Mouse (Mus musculus) leukemia stem cell, adult 10-12 weeks (primary cell): ENCODE results near the gene Ncl. TPM values are rescaled to one million over a fixed set of nuclear protein-coding genes. Genes with fewer than 3 reads are reported as not detected.

Source experiments
- polyA plus RNA-seq: library from polyadenylated mRNA; stranded (reverse); fragments of >175 nt; gene quantifications from 2 replicates; pipeline ENCODE4 v1.2.3, GENCODE M21; 2012; ENCODE audit warnings: low replicate concordance

Gene Ncl
- polyA plus RNA-seq, result 490 and 493 TPM in 2 replicates

DNA sequence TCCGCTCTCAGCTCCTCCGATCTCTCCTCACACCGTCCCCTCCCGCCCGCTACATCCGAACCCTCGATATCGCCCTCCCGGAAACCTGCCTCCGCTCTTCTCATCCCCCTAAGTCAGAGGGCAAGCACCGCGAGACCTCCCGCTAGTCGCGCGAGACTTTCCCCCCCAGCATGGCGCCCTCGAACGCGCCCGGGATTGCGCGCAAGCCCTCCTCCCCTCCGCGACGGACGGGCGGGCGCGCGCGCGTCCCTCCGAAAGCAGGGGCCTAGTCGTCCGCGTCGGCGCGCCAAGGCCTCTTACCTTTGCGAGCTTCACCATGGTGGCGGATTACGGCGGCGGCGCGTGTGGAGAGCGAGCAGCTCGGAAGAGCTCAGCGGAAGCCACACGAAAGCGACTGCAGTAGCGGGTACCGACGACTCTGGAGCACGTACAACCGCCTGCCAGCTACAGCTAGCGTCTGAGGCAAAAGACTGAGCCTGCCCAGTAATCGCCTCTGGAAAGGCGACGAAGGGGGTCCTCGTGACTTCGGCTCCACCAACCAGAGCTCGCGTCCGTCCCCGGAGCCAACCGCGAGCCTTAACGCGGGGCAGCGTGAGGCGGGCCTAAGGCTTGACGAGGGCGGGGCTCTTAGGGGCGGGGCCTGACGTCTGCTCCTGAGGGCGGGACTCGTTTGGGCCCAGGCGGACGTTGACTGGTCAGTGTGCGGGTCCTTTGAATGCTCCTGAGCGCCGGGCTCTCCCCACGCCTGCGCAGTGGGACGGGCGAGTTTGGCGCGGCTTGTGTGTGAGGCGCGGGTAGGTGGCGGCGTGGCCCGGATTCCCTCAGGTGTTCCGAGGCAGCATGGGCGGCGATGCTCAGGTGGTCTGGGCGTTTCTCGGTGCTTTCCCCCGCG lies at the start of gene Ncl:
TSS of gene Ncl (minus strand) at position 495 of the 892 bp plus-strand sequence.

GRCm38 (mm10) chr1:86302532-86302931 lies 56.7 kb downstream of the Ncl start, which contains the start of gene B3gnt7:
Gene B3gnt7 (plus strand): TSS chr1:86302832.

Other genes starting within 250 kb of the Ncl start
- gene Htr2b, start 247.4 kb downstream of the Ncl start, polyA plus RNA-seq, result not detected in 2 replicates
- gene Gm21972, start 225.8 kb downstream of the Ncl start, polyA plus RNA-seq, result 1.8 and 2.8 TPM in 2 replicates
- 5.4 and 5.7 TPM in 2 replicates for gene Armc9, start 204.6 kb downstream of the Ncl start, polyA plus RNA-seq
- 1.7 and 3.0 TPM in 2 replicates for gene B3gnt7, start 56.6 kb downstream of the Ncl start, polyA plus RNA-seq
- gene Nmur1, start 66.8 kb upstream of the Ncl start, polyA plus RNA-seq, result not detected in 2 replicates
- not detected in 2 replicates for gene Tex44, start 66.9 kb upstream of the Ncl start, polyA plus RNA-seq
- gene Ptma, start 167.3 kb upstream of the Ncl start, polyA plus RNA-seq, result 4,878 and 14,583 TPM in 2 replicates
- gene Pde6d, start 223.2 kb upstream of the Ncl start, polyA plus RNA-seq, result 17.0 and 53.0 TPM in 2 replicates
- 56.2 and 56.8 TPM in 2 replicates for gene Cops7b, start 223.5 kb upstream of the Ncl start, polyA plus RNA-seq